Mouse (Mus musculus): ENCODE results near the gene Qars.

Qars gene

DNA sequence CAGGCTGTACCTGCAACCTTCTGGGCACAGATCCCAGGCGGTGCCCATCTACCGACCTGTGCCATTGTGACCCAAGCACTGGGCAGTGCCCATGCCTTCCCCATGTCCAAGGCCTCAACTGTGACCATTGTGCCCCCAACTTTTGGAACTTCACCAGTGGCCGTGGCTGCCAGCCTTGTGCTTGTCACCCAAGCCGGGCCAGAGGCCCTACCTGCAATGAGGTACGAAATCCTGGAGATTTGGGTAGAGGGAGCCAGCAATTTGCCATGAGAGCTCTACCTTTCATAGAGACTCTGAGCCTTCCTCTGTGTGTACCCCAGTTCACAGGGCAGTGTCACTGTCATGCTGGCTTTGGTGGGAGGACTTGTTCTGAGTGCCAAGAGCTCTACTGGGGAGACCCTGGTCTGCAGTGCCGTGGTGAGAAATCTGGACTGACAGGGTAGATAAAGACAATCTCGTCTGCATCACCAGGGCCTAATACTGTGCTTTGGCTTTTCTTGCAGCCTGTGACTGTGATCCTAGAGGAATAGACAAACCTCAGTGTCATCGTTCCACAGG, 20.5 kb upstream of the Qars start:
- DNase-seq (ENCODE audit: low spot score), result no peak

DNA sequence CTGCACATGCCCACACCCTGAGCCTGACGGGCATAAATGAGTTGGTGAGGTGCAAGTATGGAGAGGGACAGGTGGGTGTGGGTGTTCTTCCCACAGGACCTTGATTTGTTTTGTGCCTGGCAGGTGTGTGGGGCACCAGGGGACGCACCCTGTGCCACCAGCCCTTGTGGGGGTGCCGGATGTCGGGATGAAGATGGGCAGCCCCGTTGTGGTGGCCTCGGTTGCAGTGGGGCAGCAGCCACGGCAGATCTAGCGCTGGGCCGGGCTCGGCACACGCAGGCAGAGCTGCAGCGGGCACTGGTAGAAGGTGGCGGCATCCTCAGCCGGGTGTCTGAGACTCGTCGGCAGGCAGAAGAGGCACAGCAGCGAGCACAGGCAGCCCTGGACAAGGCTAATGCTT, 19.1 kb upstream of the Qars start:
- DNase-seq (ENCODE audit: low spot score), result no peak

DNA sequence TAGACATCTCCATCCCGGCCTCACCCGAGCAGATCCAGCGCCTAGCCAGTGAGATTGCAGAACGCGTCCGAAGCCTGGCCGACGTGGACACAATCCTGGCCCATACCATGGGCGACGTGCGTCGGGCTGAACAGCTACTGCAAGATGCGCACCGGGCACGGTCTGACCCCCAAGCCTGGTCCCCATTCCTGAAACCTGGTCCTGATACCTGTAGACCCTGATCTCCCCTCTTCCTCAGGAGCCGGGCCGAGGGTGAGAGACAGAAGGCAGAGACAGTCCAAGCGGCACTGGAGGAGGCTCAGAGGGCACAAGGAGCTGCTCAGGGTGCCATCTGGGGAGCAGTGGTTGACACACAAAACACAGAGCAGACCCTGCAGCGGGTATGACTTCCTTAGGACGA, 18.3 kb upstream of the Qars start:
- DNase-seq (ENCODE audit: low spot score), result no peak

DNA sequence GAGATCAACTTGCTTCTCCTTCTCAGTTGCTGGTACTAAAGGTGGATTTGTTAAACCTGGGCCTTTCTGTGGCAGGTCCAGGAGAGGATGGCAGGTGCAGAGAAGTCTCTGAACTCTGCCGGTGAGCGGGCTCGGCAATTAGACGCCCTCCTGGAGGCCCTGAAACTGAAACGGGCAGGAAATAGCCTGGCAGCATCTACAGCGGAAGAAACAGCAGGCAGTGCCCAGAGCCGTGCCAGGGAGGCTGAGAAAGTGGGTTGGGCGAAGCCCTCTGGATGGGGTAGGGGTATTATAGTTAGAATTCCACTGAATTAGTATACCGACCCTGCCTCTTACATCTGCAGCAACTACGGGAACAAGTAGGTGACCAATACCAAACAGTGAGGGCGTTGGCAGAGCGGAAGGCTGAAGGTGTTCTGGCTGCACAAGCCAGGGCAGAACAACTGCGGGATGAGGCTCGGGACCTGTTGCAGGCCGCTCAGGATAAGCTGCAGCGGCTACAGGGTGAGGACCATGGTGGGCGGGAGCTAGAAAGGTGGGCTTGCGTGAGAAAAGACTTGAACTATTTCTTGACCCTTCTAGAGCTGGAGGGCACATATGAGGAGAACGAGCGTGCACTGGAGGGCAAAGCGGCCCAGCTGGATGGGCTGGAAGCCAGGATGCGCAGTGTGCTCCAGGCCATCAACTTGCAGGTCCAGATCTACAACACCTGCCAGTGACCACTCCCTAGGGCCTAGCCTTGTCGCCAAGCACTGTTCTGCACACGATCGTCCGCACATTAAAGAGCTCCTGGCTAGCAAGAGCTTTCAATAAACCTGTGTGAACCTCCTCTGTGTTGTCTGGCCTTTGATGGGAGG, 17.6 kb upstream of the Qars start:
- no peak for DNase-seq (ENCODE audit: low spot score)

DNA sequence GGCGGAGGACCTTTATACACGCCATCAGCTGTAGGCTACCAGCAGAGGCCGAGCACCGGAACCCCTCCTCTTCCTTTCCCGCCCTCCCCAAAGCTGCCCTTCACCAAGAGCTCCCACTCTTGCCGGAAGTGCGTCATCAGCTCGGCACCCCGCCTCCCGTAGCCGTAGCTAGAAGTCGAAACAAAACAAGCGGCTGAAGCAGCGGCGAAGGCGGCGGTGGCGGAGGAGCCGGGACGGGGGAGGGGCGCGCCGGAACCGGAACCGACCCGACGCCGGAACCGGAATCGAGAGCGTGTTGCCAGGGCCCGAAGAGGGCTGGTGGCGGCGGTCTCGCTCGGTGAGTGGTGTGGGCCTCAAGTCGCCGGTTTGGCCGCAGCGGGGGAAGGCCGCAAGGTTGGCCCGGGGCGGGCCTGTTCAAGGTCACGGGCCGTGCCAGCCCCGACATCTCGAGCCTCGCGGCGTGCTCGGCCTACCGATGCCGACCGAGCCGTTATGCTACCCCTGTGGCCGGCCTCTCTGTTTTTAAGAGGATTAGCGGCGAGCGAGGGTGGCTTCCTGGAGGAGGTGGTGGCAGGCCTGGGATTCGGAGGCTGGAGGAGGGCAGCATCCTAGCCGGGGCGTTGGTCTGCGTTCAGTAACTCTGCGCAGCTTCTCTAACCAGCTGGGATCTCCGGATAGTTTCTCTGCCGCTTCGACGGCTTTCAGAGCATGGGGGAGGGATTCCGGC, 16.8 kb upstream of the Qars start, which contains the start of gene Usp19:
TSS of gene Usp19 (plus strand) at position 44 of the 727 bp plus-strand sequence.
- DNase-seq (ENCODE audit: low spot score), result peak; percentile 87

DNA sequence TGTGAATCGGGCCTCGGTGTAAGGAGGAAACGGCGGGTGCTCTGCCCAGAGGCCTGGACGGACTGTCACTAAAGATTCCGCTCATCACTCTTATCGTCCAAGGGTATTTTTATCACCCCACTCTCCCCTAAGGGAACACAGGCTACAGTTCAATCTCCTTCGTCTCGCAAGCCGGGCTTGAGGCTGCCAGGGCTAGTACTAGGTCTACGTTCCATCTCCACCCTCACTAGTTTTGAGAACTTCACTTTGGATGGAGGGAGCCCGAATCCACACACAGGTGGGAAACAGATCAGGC, 16.3 kb upstream of the Qars start:
- no peak for DNase-seq (ENCODE audit: low spot score)

DNA sequence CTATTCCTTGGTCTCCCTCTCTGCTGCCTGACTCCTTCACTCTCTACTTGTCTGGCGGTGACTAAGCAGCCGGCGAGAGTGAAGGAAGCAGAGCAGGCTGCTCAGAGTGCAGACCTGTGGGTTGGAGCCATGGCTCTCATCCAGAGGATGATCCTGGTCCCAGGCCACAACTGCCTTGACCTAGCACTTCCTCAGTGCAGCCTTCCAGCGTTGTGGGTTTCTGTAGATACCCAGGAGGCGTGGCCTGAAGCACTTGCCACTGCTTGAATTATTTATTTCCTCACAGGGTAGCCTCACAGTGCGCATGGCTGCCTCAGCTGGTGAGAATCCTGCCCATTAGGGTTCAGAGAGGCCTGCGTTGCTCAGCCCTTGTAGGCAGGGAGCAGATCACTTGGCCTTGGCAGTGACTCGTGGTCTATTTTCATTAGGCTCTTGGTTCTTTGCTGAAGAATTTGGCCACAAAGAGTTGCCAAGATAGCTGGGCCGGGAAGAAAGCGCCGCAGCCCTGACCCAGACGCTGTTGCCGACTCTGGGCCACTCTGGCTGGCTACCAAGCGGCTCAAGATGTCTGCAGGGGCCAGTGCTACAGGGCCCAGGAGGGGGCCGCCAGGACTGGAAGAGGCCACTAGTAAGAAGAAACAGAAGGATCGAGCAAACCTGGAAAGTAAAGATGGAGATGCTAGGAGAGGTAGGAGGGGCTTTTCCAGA, 15.3 kb upstream of the Qars start:
- DNase-seq (ENCODE audit: low spot score), result no peak

DNA sequence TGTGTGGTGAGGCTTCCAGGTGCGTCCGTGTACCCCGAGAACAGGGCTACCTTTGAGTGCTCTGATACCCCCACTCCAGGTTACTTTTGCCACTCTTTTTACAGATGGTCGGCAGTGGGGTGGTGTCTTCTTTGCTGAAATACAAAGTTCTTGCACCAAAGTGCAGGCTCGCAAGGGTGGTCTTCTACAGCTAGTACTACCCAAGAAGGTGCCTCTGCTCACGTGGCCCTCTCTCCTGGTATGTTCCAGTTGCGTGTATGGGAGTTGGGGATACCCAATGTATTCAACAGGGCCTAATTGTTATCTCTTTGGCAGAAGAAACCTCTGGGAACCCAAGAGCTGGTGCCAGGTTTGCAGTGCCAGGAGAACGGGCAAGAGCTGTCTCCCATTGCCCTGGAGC, 14.3 kb upstream of the Qars start:
- no peak for DNase-seq (ENCODE audit: low spot score)

DNA sequence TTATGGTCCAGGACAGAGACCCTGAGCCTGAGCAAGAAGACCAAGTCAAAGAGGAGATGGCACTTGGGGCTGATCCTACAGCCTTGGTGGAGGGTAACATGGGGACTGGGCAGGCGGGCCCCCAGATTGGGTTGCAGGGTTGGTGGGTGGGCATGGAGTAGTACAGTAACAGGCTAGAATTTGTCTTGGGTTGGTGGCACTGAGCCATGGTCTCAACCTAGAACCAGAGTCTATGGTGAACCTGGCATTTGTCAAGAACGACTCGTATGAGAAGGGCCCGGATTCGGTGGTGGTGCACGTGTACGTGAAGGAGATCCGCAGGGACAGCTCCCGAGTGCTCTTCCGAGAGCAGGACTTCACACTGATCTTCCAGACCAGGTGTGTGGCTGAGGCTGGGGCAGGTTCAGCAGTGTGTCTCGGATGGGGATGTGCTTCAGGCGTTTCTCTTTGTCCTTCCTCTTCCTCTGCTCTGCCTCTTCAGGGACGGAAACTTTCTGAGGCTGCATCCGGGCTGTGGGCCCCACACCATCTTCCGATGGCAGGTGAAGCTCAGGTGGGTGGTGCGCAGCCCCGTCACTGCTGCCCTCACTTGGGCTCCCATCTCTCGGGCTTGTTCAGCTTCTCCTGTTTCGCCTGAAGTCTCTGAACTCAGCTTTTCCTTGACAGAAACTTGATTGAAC, 13.2 kb upstream of the Qars start:
- no peak for DNase-seq (ENCODE audit: low spot score)

DNA sequence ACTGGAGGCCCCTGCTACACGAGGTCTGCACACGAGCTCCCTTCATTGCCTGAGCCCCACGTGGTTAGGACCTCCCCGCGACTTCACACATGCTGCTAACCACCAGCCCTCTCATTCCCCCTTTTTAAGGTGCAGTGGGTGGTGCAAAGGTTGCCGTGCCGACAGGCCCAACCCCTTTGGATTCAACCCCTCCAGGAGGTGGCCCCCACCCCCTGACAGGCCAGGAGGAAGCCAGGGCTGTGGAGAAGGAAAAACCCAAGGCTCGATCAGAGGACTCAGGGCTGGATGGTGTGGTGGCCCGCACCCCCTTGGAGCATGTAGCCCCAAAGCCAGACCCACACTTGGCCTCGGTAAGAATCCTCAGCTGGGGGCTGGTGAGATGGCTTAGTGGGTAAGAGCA, 12.6 kb upstream of the Qars start:
- DNase-seq (ENCODE audit: low spot score), result no peak

DNA sequence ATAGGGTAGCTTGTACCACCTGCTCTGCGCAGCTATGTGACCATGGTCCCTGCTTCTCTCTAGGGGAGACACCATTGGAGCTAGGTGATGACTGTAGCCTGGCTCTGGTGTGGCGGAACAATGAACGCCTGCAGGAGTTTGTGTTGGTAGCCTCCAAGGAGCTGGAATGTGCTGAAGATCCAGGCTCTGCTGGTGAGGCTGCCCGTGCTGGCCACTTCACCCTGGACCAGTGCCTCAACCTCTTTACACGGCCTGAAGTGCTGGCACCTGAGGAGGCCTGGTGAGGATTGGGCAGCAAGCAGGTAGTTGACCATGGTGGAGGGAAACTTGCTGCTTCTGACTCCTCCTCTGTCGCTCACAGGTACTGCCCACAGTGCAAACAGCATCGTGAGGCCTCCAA, 8.3 kb upstream of the Qars start:
- no peak for DNase-seq (ENCODE audit: low spot score)

DNA sequence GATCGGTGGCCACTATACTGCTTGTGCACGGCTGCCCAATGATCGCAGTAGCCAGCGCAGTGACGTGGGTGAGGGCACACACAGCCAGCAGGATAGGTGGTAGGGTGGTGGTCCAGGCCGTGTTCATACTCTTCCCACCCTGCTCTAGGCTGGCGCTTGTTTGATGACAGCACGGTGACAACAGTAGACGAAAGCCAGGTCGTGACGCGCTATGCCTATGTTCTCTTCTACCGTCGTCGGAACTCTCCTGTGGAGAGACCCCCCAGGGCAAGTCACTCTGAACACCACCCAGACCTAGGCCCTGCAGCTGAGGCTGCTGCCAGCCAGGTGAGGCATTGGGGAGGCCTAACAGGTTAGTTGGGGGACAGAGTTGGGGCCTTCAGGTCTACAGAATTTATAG, 7.6 kb upstream of the Qars start:
- no peak for DNase-seq (ENCODE audit: low spot score)

DNA sequence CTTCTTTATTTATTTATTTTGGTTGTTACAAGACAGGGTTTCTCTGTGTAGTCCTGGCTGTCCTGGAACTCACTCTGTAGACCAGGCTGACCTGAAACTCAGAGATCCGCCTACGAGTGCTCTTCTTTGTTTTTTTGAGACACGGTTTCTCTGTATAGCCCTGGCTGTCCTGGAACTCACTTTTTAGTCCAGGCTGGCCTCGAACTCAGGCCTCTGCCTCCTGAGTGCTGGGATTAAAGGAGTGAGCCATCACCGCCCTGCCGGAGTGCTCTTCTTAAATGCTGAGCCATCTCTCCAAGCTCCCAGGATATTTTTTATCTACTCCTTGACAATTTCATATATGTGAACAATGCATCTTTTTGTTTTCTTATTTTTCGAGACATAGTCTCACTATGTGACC, 605 bp upstream of the Qars start:
- no peak for DNase-seq (ENCODE audit: low spot score)

DNA sequence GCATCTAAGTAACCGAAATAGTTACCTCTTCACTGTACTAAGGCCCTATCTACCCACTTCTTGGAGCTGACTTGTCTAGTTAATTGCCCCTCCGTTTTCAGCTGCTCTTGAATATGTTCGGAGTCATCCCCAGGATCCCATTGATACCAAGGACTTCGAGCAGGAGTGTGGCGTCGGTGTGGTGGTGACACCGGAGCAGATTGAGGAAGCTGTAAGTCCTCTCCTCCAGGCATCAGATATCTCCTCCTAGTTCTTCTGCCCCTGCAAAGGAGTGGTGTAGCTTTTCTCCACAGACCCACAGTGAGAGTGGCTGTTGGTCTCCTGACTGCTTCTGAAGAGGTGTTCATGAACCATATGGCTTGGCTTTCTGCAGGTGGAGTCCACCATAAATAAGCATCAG, 1.3 kb downstream of the Qars start:
- no peak for DNase-seq (ENCODE audit: low spot score)

DNA sequence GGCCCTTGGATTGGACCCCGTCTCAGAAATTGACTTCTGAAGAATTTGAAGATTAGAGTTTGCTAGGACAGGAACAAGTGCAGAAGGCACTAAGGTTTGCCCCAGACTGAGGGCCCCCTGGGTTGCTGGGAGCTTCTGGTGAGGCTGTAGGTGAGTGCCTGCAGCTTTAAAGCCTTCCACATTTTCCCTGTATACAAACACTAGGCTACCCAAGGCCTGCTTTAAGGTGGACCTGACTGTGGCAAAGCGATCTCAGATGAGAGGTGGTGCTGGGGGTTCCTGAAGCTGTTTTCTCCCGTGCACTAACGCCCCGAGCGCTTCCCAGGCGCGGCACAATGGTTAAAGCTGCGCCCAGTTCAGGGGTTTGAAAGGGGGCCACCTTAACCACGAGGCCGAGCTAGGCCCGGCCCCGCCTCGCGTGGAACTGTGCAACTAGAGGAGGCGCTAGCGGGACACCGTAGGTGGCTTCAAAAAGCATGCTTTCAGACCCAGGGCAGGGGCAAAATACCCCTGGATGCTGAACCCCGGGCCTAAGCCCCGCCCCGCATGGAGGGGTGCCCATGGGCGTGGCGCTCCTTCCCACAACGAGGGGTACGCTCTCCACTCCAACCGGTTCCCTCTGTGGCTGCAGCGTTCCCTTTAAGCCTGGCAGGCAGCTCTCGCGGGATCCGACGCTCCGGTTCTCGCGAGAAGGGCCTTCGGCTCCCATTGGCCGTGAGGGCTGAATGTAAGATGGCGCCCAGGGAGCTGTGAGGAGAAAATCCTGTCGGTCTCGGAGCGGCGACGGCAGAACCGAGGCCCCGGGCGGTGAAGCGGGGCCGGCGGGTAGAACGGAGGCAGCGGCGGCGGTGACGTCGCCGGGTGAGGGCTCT, 9.1 kb downstream of the Qars start, which contains the start of gene Qrich1:
TSS of gene Qrich1 (plus strand) at position 427 of the 872 bp plus-strand sequence.
- DNase-seq (ENCODE audit: low spot score), result peak; percentile 90

DNA sequence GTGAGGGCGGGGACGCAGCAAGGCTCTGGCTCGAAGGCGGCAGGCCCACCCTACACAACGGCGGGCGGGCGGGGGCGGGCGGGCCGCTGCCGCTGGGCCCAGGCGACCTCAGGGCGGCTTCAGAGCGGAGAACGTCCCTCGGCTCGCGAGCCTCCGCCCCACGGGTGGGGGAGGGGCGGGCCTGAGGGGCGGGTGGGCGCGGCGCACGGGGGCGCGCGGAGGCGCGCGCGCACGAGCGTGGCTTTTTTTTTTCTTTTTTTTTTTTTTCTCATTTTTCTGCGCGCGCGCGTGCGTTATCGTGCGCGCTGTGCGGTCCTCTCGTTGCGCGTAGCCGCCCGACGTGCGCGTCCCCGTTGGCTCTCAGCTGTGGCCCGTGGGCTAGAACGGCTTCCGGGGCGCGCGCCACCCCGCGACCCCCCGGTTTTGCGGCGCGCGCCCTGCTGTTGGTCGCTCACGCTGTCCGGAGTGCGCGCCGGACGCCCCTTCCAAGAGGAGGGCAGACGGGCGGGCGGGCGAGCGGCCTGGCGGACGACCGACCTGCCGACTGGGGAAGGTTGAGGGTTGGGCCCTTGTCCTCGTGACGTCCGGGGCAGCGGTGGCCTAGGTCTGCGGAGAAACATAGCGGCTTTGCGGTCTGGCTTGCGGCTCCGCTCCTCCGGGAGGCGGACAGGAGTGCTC, 9.9 kb downstream of the Qars start:
- peak; percentile 79 for DNase-seq (ENCODE audit: low spot score)

DNA sequence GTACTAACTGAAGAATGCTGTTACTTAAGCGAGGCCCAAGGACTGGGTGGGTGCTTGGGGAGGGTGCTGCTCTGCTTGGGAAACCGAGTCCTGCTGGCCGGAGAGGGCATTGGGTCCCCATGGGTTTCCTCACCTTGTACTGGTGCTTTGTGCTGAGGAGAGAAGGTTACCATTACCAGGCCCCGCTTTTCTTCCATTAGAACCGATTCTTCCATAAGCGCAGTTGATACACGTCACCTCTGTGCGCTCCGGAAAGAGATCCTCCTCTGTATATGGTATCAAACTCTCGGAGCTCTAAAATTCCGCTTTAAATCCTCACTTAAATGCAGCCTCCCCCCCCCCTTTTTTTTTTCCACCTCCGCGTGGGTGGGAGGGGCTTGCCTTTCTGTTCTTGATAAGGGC, 10.4 kb downstream of the Qars start:
- DNase-seq (ENCODE audit: low spot score), result no peak

DNA sequence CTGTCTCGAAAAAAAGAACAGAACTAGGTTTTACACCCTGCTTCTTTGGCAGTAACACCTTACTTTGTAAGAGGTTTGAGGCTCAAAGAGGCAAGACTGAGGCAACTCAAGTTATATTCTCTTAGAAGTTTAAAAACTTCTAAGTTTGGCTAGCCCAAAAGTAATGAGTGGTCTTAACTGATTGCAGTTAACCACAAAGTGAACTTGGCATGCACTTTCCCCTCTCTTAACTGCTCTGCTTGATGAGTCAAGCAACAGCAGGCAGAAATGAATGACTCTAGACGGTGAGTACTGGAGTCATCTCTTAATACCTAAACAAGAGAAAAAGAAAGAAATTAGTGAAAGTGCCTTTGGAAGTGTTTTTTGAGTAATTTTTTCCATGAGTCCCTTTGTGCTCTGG, 14.1 kb downstream of the Qars start:
- no peak for DNase-seq (ENCODE audit: low spot score)

DNA sequence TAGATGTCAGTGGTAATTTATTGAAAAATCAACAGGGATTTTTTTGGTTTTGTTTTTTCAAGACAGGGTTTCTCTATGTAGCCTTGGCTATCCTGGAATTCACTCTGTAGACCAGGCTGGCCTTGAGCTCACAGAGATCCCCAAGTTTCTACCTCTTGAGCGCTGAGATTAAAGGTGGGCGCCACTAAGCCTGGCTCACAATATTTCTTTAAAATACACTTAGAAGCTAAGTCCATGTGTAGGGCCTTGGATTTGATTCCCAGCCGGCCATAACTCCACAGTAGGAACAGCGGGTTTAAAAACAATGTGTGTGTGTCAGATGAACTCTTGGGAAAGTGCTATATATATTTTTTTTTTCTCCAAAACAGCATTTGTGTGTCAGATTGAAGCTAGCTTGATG, 15.8 kb downstream of the Qars start:
- DNase-seq (ENCODE audit: low spot score), result no peak

DNA sequence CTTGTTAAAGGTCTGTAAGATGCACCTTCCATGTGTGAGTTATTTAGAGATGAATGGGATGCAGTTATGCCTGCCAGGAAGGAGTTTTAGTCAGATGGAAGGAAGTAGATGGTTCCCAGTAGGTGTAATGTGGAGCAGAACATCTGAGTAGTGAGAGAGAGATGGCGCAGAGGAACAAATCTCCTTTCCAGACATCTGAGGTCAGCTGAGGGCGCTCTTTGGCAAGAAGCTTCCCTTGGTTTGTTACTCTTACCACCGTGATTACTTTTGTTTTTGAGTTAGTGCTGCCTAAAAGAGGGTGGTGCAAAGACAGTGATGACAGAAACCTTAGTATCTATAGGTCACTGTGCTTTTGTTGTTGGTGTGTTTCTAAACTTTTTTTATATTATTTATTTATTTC, 17.9 kb downstream of the Qars start:
- DNase-seq (ENCODE audit: low spot score), result no peak

DNA sequence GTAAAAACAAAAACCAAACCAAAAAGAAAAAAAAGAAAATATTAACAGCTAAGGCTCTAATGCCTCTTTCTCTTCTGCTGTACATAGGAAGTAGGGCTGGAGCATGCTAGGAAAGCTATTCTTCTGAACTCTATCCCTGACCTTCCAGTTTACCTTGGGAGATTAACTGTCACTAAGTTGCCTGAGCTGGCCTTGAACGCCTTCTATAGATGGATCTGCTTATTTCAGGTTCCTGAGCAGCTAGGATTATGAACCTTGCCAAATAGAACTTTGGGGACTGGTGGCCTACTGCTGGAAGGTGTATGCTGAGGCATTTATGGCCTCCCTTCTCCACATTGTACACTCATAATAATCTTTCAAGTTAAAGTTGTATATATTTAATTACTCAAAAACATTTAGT, 23.4 kb downstream of the Qars start:
- no peak for DNase-seq (ENCODE audit: low spot score)
